Mouse (Mus musculus): ENCODE results near the gene Hscb.
A peak's percentile ranks its signal among the peaks of the same experiment; 100 is the strongest.

DNA sequence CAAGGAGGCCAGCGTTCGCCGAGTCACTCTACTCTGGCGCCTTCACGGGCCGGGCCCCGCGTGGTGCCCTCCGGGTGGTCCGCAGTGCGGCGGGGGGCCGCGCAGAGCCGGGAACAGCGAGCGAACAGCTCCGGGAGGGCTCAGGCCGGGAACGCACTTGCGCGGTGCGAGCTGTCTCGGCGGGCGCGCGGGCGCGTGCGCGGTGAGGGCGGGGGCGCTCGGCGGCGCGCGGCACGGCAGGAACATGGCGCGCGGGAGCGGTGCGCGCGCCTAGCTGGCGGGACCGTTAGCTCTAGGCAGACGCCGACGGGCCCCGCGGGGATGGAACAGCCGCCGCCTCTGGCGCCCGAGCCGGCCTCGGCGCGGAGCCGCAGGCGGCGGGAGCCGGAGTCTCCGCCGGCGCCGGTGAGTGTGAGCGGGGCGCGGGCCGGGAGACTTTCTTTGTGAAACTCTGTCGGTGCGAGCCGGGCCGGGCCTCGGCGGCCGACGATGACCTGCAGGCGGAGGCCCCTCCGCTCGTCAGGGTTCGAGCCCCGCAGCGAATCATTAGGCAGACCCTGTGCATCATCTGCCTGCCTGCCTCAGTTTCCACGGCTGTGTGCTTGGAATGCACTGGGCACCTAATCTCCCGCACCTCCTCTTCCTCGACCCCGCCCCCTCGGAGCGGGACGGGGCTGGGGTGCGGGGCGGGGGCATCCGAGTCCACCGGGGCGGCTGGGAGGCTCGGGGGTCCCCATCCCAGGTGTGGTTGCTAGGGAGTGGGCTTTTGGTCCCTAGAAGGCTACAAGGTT, 40.2 kb upstream of the Hscb start, which contains the start of gene Ttc28:
- TF ChIP-seq POLR2A (IDR thresholded peaks at IDR 0.05; ENCODE audit: insufficient read depth, low read depth, low read length) (peak; percentile 77), CTCF (IDR thresholded peaks at IDR 0.05; ENCODE audit: insufficient read depth, low read depth, low read length) (no peak)

Data from olfactory bulb, adult 2 months (tissue).